Mouse (Mus musculus): ENCODE measurements at regions not wholly inside any gene's neighbourhood (a gene's known extent, or its start where the extent isn't known, plus 50 kb on each side); places are given as distances from the start of the nearest gene placed in this dataset.
A peak's percentile ranks its signal among the peaks of the same experiment; 100 is the strongest.

- WGBS: 63% methylated on average over 6 of the region's 6 CpGs
- peaks cover 3% of the 10 kb centered on the region; the same call in 1 of the 2 replicates for H3K4me1 ChIP-seq
- H3K27me3 ChIP-seq (replicated peaks): no peaks in the 10 kb centered on the region
- no peak overlapping the region for H3K4me3 ChIP-seq (replicated peaks)
- no peaks in the 10 kb centered on the region for H3K36me3 ChIP-seq
- H3K4me2 ChIP-seq: no peak overlapping the region
- H3K27ac ChIP-seq (replicated peaks): no peak overlapping the region
- ATAC-seq (ENCODE audit: low FRiP score): no peak
- no peak overlapping the region for H3K9ac ChIP-seq (replicated peaks)
- H3K9me3 ChIP-seq (replicated peaks): no peaks in the 10 kb centered on the region
Measured at GRCm38 (mm10) chr3:149352546-149352945, 362.2 kb upstream of the Adgrl2 start.

DNA sequence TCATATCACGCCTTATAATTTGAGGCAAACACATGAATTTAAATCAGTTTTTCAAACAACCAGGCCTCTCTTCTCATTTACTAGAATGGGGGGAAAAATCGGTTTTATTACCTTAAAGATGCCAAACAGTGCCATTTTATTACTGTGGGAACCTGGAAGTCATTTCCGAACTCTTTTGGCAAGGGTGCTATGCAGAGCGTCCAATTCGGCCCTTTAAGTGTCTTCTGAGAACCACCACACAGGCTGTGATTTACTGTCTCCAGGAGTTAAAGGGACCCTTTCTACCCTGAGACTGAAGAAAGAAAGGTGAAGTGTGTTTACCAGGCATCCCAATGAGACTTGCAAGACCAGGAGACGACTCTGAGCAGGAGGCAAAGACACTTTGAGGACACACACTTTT, 359.4 kb upstream of the Adgrl2 start:
- H3K4me2 ChIP-seq: no peak overlapping the region
- 29% methylated on average over 6 of the region's 6 CpGs for WGBS
- no peaks in the 10 kb centered on the region for H3K9me3 ChIP-seq (replicated peaks)
- H3K4me1 ChIP-seq: no peaks in the 10 kb centered on the region
- no peaks in the 10 kb centered on the region for H3K36me3 ChIP-seq
- H3K9ac ChIP-seq (replicated peaks): no peak overlapping the region
- H3K27ac ChIP-seq (replicated peaks): no peak overlapping the region
- ATAC-seq (ENCODE audit: low FRiP score): peak; percentile 83
- no peaks in the 10 kb centered on the region for H3K27me3 ChIP-seq (replicated peaks)
- H3K4me3 ChIP-seq (replicated peaks): no peak overlapping the region

DNA sequence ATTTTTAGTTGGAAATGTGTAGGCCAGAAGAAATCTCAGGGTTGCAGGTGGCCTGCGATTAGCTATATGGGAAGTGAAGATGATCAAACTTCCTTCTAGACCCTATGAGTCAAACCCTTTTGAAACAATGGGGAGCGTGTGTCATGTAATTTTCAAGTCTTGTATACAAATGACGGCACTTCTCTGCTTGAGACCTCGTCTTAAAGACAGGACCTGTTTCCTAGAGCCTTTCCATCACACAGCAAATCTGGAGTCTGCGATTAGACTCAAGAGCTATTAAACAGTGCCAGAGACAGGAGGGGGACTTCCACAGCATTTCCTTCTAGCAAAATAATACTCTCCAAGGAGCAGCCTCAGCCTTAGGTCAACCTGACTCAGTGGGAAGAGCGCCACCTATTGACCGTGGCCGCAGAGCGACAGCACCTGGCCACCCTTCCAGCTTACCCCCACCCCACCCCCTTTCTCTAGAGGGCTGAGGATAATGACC, 358.9 kb upstream of the Adgrl2 start:
- no peaks in the 10 kb centered on the region for H3K36me3 ChIP-seq
- no peak overlapping the region for H3K4me3 ChIP-seq (replicated peaks)
- H3K27ac ChIP-seq (replicated peaks): no peak overlapping the region
- H3K9ac ChIP-seq (replicated peaks): no peak overlapping the region
- H3K4me1 ChIP-seq: no peaks in the 10 kb centered on the region
- H3K4me2 ChIP-seq: no peak overlapping the region
- 40% methylated on average over 9 of the region's 9 CpGs for WGBS
- no peaks in the 10 kb centered on the region for H3K9me3 ChIP-seq (replicated peaks)
- ATAC-seq (ENCODE audit: low FRiP score): peak; percentile 84
- H3K27me3 ChIP-seq (replicated peaks): no peaks in the 10 kb centered on the region

GRCm38 (mm10) chr3:149348459-149348971, 358.2 kb upstream of the Adgrl2 start:
- H3K4me1 ChIP-seq: no peaks in the 10 kb centered on the region
- no peak overlapping the region for H3K4me3 ChIP-seq (replicated peaks)
- H3K27me3 ChIP-seq (replicated peaks): no peaks in the 10 kb centered on the region
- no peak overlapping the region for H3K9ac ChIP-seq (replicated peaks)
- no peak for ATAC-seq (ENCODE audit: low FRiP score)
- H3K9me3 ChIP-seq (replicated peaks): no peaks in the 10 kb centered on the region
- no peak overlapping the region for H3K4me2 ChIP-seq
- no peak overlapping the region for H3K27ac ChIP-seq (replicated peaks)
- no peaks in the 10 kb centered on the region for H3K36me3 ChIP-seq
- 79% methylated on average over 1 of the region's 1 CpGs for WGBS

GRCm38 (mm10) chr3:149347241-149347992, 357.1 kb upstream of the Adgrl2 start:
- Histone ChIP-seq H3K27me3 (replicated peaks) (no peaks in the 10 kb centered on the region), H3K9ac (replicated peaks) (no peak overlapping the region), H3K36me3 (no peaks in the 10 kb centered on the region), H3K4me2 (no peak overlapping the region), H3K9me3 (replicated peaks) (no peaks in the 10 kb centered on the region), H3K4me1 (no peaks in the 10 kb centered on the region), H3K4me3 (replicated peaks) (no peak overlapping the region), H3K27ac (replicated peaks) (no peak overlapping the region)
- no peak for ATAC-seq (ENCODE audit: low FRiP score)
- 28% methylated on average over 6 of the region's 6 CpGs for WGBS

DNA sequence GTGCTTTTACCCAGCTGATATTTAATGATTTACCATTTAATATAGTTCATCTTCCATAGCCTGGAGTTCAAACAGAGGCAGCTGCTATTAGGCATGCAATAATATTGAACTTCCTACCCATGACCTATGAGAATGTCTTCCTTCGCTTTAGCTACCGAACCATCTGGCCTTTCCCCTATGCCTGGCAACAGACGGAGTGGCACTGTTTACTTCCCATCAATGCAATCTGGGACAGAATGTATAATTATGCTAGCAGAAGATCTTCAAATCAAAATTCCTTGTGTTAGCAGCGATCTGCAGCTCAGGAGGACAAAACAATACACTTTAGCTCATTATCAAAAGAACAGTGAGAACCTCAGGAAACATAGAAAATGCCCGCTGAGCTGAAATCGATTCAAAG, 352.2 kb upstream of the Adgrl2 start:
- no peak overlapping the region for H3K4me2 ChIP-seq
- H3K4me3 ChIP-seq (replicated peaks): no peak overlapping the region
- no peak overlapping the region for H3K27ac ChIP-seq (replicated peaks)
- no peaks in the 10 kb centered on the region for H3K36me3 ChIP-seq
- H3K9me3 ChIP-seq (replicated peaks): no peaks in the 10 kb centered on the region
- no peaks in the 10 kb centered on the region for H3K4me1 ChIP-seq
- no peak overlapping the region for H3K9ac ChIP-seq (replicated peaks)
- no peaks in the 10 kb centered on the region for H3K27me3 ChIP-seq (replicated peaks)
- 73% methylated on average over 6 of the region's 6 CpGs for WGBS
- no peak for ATAC-seq (ENCODE audit: low FRiP score)

DNA sequence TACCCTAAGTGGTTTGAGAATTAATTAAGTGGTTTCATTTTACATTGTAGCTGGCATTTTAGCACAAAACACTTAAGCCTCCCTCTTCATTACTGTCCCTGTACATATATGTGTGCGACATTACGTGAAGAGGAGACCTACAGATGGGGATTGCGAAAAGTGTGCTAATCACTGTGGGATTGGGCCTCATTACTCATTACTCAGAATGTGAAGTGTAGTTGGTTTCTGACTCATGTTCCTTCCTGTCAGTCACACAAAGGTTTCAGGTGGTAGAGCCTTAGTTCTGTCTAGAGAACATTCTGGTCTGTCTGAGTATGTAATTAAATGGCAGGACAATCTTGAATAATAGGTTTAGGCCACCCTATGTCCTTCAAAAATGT, 349.0 kb upstream of the Adgrl2 start:
- 75% methylated on average over 3 of the region's 3 CpGs for WGBS
- no peak for ATAC-seq (ENCODE audit: low FRiP score)

GRCm38 (mm10) chr3:149338684-149339373, 348.5 kb upstream of the Adgrl2 start:
- Histone ChIP-seq H3K4me1 (no peaks in the 10 kb centered on the region), H3K36me3 (no peaks in the 10 kb centered on the region), H3K27me3 (replicated peaks) (no peaks in the 10 kb centered on the region), H3K9ac (replicated peaks) (no peak overlapping the region), H3K4me2 (no peak overlapping the region), H3K4me3 (replicated peaks) (no peak overlapping the region), H3K27ac (replicated peaks) (no peak overlapping the region), H3K9me3 (replicated peaks) (no peaks in the 10 kb centered on the region)
- no peak for ATAC-seq (ENCODE audit: low FRiP score)
- 74% methylated on average over 7 of the region's 7 CpGs for WGBS

More for the DNA sequence above, 349.0 kb upstream of the Adgrl2 start:
- Histone ChIP-seq H3K9ac (replicated peaks) (no peak overlapping the region), H3K4me3 (replicated peaks) (no peak overlapping the region), H3K9me3 (replicated peaks) (no peaks in the 10 kb centered on the region), H3K4me2 (no peak overlapping the region), H3K36me3 (no peaks in the 10 kb centered on the region), H3K27me3 (replicated peaks) (no peaks in the 10 kb centered on the region), H3K27ac (replicated peaks) (no peak overlapping the region), H3K4me1 (no peaks in the 10 kb centered on the region)

- no peak overlapping the region for H3K27ac ChIP-seq (replicated peaks)
- no peaks in the 10 kb centered on the region for H3K36me3 ChIP-seq
- 88% methylated on average over 6 of the region's 6 CpGs for WGBS
- no peak for ATAC-seq (ENCODE audit: low FRiP score)
- no peaks in the 10 kb centered on the region for H3K27me3 ChIP-seq (replicated peaks)
- H3K4me3 ChIP-seq (replicated peaks): no peak overlapping the region
- no peaks in the 10 kb centered on the region for H3K9me3 ChIP-seq (replicated peaks)
- no peaks in the 10 kb centered on the region for H3K4me1 ChIP-seq
- no peak overlapping the region for H3K9ac ChIP-seq (replicated peaks)
- H3K4me2 ChIP-seq: no peak overlapping the region
Measured at GRCm38 (mm10) chr3:149335259-149335658, 344.9 kb upstream of the Adgrl2 start.

DNA sequence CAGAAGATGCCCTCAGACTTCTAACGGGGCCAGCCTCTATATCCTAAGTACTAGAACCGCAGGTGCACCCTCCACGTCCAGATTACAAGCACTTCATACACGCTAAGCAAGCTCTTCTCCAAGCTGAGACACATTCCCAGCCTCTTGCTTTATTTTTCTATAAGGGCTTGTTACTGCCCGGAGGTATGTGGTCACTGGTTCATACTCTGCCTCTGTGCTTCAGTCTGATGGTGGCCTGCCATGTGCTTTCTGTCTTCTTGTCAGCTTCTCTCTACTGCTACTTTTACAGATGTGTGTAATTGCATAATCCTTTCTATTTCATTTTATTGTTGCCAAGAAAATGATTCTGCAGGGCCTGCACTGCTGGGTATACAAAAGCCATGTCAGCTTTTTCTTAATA, 343.3 kb upstream of the Adgrl2 start:
- Histone ChIP-seq H3K36me3 (no peaks in the 10 kb centered on the region), H3K9ac (replicated peaks) (no peak overlapping the region), H3K27ac (replicated peaks) (no peak overlapping the region), H3K4me2 (no peak overlapping the region), H3K4me1 (no peaks in the 10 kb centered on the region), H3K9me3 (replicated peaks) (no peaks in the 10 kb centered on the region), H3K4me3 (replicated peaks) (no peak overlapping the region), H3K27me3 (replicated peaks) (no peaks in the 10 kb centered on the region)
- no peak for ATAC-seq (ENCODE audit: low FRiP score)
- 85% methylated on average over 5 of the region's 5 CpGs for WGBS

GRCm38 (mm10) chr3:149333131-149333530, 342.8 kb upstream of the Adgrl2 start:
- Histone ChIP-seq H3K9me3 (replicated peaks) (no peaks in the 10 kb centered on the region), H3K4me2 (no peak overlapping the region), H3K4me1 (no peaks in the 10 kb centered on the region), H3K27ac (replicated peaks) (no peak overlapping the region), H3K27me3 (replicated peaks) (no peaks in the 10 kb centered on the region), H3K36me3 (no peaks in the 10 kb centered on the region), H3K9ac (replicated peaks) (no peak overlapping the region), H3K4me3 (replicated peaks) (no peak overlapping the region)
- WGBS: 47% methylated on average over 10 of the region's 10 CpGs
- ATAC-seq (ENCODE audit: low FRiP score): no peak

DNA sequence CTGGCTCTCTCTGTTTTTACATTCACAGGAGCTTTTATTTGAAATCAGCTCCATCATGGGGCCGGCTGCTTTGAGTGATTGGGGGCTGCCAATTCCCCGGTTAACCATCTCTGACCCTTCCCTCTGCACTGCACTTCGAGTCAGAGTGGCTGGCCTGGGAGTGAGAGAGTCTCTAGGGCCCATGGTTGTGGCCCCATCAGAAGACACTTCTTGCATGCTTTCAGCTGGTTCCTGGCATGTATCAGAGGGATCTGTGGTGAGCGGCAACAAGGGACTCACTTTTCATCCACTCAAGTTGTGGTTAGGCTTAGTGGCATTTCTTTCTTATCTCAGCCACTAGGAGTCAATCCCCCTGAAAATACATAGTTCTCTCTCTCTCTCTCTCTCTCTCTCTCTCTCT, 341.8 kb upstream of the Adgrl2 start:
- no peak for ATAC-seq (ENCODE audit: low FRiP score)
- no peaks in the 10 kb centered on the region for H3K27me3 ChIP-seq (replicated peaks)
- no peak overlapping the region for H3K27ac ChIP-seq (replicated peaks)
- H3K4me2 ChIP-seq: no peak overlapping the region
- no peaks in the 10 kb centered on the region for H3K4me1 ChIP-seq
- no peaks in the 10 kb centered on the region for H3K9me3 ChIP-seq (replicated peaks)
- 21% methylated on average over 4 of the region's 4 CpGs for WGBS
- H3K9ac ChIP-seq (replicated peaks): no peak overlapping the region
- H3K36me3 ChIP-seq: no peaks in the 10 kb centered on the region
- H3K4me3 ChIP-seq (replicated peaks): no peak overlapping the region

Measured in neural tube, embryonic 15.5 days (tissue).